Mouse (Mus musculus): Measurements from ENCODE around the gene Slc25a20. TPM values are rescaled to one million over a fixed set of nuclear protein-coding genes. Genes with fewer than 3 reads are reported as not detected.

Slc25a20 gene
- total RNA-seq, 2 experiments from 2014 or later: 14.4 to 16.7 TPM

DNA sequence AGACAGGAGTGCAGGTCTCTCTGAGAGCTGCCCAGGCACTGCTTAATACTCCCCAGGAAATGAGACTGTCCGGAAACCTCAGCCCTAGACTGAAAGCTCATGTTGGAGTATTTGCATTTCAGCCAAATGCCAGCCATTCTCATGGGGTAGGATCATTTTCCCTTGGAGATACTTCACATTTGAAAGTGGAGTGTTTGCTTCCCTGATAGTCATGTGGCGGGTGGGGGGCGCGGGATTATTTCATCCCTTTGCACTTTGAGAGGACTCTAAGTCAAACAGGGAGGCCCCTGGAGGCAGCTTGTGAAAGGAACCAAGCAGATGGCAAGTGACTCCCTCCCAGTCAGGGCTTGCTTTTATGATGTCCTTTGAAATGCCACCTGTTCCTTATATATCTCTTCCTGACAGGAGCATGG is 24.6 kb downstream of the Slc25a20 start:
- DNase-seq (ENCODE audit: low spot score in 2 of 2): no peak

DNA sequence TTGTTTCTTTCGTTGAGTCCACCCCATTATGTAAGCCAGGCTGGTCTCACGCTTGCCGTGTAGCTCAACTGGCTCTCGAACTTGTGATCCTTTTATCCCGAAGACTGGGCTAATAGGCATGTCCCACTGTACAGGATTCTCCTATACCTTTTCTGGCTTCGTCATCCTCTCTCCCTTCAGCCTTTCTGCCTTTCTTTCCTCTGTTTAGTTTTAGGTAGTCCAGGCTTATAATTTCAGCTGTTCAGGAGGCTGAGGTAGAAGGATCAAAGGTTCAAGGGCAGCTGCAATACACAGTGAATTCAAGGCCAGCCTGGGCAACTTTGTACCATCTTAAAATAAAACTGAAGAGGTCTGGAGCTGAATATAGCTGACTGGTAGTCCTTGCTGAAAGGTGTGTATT is 25.3 kb downstream of the Slc25a20 start:
- no peak for DNase-seq (ENCODE audit: low spot score in 2 of 2)

- no peak for DNase-seq (ENCODE audit: low spot score in 2 of 2)
Observed at GRCm38 (mm10) chr9:108687686-108688085, 25.8 kb downstream of the Slc25a20 start.

DNA sequence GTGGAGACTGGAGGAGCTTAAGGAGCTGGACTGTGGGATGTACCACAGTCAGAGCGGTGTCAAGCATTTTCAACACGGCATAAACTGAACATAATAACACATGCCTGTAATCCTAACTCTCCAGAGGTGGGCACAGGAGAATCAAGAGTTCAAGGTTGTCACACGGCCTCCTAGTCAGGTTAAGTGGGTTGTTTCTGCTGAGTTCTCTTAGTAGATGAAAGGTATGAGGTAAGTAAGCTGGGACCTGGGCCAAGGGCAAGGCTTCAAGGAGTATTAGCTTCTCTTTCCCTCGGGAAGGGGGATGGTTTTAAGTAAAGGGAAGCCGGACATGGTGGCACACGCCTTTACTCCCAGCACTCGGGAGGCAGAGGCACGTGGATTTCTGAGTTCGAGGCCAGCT is 26.6 kb downstream of the Slc25a20 start:
- DNase-seq (ENCODE audit: low spot score in 2 of 2): no peak

GRCm38 (mm10) chr9:108689106-108689505 is 27.2 kb downstream of the Slc25a20 start, which contains the start of gene Prkar2a:
TSS of gene Prkar2a (plus strand) at chr9:108689314.
- DNase-seq (ENCODE audit: low spot score in 2 of 2): no peak

DNA sequence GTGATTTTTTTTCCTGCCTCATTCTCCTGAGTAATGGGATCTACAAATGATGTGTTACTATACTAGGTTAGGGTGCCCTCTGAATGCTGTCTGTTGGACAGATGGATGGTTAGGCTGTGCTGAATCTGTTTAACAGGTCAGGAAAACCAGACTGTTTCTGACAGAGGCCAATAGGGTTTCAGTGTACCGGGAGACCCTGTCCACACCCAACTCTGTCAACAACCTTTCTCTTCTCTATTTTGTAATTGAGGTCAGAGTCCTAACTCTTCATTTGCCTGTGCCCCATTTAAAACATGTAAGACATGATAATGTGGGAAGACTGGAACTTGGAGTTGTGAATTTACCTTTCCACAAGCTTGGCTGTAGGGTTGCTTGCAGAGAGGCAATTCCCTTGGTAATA is 28.1 kb downstream of the Slc25a20 start:
- DNase-seq (ENCODE audit: low spot score in 2 of 2): no peak

DNA sequence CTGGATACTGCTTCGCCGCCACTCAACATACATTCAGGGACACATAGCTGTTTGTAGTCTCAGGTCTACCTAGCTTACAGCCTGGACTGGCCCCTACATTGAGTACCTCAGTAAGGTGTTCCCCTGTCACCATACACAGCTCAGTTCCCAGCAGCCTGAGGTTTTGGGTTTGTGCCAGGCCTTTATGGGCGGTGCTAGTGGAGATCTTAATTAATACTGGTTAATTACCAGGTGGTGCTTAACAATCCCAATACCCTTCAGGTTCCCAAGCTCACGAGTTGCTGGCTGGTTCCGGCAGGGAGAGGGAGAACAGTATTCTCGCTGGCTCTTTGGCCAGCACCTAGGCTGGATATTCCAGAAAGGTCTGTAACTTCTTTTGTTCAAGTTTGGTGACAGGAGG is 29.0 kb downstream of the Slc25a20 start:
- no peak for DNase-seq (ENCODE audit: low spot score in 2 of 2)

DNA sequence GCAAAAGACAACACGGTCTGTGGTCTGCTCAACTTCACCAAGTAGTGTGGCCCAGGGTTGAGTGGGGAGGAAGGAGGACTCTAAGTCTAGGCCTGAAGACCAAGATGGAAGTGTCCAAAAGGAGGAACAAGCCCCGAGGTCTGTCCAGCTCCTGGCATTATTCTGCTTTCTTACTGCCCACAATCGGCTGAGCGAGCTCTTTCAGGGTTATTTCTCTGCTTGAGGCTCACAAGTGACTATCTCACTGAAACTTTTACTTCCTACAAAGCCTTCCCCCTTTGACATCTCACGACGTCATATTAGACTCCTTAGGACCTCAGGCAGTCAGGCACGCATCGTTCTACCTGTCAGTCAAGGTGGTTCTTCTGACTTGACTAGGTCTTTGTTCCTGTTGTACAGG is 29.5 kb downstream of the Slc25a20 start:
- no peak for DNase-seq (ENCODE audit: low spot score in 2 of 2)

DNA sequence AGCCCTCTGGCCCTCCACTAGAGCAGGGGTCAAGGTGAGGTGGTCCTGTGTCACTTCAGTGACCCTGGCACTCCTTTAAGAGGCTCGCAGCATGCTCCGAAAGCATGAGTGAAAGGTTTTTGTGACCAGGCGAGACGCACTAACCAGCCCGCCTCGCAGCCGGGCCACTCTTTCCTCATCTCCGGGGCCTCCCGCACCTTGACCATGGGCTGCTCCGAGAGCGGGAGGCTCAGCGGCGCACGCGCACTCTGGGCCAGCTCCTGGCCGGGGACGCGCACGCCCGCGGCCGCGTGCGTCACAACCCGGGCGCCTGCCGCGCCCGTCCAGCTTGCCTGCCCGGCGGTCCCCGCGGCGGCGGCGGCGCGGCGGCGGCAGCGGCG is 29.9 kb downstream of the Slc25a20 start:
- DNase-seq (ENCODE audit: low spot score in 2 of 2): peak; percentile 78 to 89

- peak; percentile 46 to 79 for DNase-seq (ENCODE audit: low spot score in 2 of 2)
Observed at GRCm38 (mm10) chr9:108692226-108693041, 30.5 kb downstream of the Slc25a20 start.

DNA sequence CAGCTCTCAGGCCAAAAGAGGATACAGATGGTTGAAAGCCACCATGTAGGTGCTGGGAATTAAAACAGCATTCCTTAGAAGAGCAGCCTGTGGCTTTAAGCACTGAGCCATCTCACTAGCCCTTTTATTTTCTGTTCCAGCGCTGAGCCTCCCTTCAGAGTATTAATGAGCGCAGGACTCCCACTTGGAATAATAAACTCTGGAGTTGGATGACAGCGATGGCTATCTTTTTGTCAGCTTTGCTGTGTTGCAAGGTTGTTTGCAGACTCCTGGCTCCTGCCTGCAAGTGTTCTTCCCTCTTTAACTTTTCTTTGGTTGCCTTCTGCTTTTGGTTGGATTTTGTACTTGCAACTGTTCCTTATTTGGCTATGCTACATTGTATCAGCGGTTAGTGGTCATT is 32.1 kb downstream of the Slc25a20 start:
- no peak for DNase-seq (ENCODE audit: low spot score in 2 of 2)

- DNase-seq (ENCODE audit: low spot score in 2 of 2): no peak
Observed at GRCm38 (mm10) chr9:108694533-108694932, 32.6 kb downstream of the Slc25a20 start.

DNA sequence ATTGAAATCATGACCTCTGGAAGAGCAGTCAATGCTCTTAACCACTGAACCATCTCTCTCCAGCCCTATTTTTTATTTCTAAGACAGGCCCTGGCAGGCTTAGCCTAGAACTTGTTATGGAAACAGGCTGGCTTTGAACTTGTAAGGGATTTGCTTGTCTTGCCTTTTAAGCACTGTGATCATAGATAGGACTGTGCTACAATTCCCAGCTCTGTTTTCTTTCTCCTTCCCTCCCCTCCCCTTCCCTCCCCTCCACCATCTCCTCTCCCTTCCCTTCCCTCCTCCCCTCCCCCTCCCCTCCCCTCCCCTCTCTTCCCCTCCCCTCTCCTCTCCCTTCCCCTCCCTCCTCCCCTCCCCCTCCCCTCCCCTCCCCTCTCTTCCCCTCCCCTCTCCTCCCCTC is 40.6 kb downstream of the Slc25a20 start:
- DNase-seq (ENCODE audit: low spot score in 2 of 2): no peak

DNA sequence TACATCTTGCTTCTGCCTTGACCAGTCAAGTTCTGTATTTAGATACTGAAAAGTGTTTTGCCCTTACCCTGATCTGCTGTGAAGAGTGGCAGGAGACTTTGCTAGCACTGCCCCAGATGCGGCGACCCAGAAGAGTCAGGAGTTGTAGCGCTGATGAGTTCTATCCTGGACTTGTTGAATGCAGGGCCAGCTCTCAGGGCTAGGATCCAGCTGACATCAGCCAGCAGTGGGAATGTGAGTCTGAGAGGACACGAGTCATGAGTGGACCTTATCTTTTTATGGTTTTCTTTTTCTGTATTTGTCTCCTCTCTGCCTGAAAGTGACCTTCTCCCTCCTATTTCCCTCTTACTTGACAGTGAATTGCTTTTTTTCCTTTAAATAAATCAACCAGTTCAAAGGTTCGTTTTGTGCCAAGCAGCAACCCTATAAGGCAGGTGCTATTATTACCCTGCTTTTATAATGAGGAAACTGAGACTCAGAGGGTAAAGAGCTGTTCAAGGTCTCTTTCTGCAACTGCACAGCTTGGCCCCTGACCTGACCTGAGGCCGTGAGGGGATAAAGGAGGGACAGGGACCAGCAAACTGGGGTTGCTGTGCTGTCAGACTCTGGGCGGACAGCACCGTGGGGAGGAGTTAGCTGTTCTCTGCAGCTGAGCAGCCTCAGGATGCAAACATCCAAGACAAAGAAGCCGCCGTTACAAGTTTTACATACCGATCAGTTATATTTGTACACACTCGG is 41.7 kb downstream of the Slc25a20 start:
- DNase-seq (ENCODE audit: low spot score in 2 of 2): no peak

DNA sequence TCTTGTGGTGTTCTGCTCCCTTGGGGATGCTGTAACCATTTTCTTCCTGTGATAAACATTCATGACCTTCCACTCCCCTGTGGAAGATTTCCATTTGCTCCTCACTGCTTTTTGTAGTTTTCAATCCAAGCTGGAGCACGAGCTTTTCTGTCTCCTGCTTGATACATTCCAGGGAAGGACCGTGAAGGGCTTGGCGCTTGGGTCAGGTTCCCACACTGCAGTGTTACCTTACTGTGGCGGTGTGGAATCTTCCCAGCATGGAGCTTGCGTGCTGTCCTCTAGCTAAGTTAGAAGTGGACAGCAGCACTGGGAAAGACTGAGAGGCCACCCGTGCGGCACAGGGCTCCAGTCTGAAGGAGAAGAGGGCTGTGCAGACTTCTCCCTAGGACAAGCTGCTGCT is 42.7 kb downstream of the Slc25a20 start:
- no peak for DNase-seq (ENCODE audit: low spot score in 2 of 2)

- no peak for DNase-seq (ENCODE audit: low spot score in 2 of 2)
Observed at GRCm38 (mm10) chr9:108707212-108707611, 45.3 kb downstream of the Slc25a20 start.

DNA sequence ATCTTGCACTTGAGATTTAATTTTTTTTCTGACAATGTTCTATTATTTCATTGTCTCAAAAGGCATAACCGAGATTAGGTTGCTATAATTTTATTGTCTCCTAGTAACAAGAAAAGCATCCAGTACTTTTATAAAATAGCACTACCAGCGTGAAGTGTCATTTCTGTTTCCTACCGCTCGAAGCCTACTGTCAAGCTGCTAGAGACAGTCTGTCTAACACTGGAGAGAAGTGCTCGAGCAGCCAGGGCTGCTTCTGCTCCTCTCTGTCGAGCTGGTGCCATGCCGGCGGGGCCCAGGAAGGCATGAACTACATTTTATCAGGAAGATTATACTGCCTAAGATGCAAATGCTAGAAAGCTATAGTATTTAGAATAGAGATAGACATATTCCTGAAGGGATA is 46.9 kb downstream of the Slc25a20 start:
- DNase-seq (ENCODE audit: low spot score in 2 of 2): peak in 1 of 2 experiments; percentile 45

DNA sequence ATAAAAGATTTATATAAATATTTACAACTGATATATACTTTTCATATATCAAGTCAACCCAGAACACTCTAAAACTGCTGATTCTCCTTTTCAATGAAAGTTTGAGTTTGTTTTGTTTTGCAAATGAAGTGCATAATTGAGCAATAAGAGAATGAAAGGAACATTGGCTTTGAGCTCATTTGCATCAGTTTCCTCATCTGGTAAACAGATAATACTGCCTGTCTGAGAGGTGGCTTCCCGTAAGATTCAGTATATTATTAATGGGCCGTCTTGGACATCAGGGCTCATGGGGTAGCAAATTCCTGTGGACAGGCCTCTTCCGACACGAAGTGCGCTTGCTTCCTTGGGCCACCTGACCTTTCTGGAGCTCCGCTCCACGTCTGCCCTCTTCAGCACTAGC is 48.9 kb downstream of the Slc25a20 start:
- DNase-seq (ENCODE audit: low spot score in 2 of 2): no peak

GRCm38 (mm10) chr9:108716199-108716598 is 54.3 kb downstream of the Slc25a20 start:
- no peak for DNase-seq (ENCODE audit: low spot score in 2 of 2)

GRCm38 (mm10) chr9:108723751-108724150 is 61.9 kb downstream of the Slc25a20 start:
- DNase-seq (ENCODE audit: low spot score in 2 of 2): no peak

- peak in 1 of 2 experiments; percentile 25 for DNase-seq (ENCODE audit: low spot score in 2 of 2)
Observed at GRCm38 (mm10) chr9:108726116-108726515, 64.2 kb downstream of the Slc25a20 start.

DNA sequence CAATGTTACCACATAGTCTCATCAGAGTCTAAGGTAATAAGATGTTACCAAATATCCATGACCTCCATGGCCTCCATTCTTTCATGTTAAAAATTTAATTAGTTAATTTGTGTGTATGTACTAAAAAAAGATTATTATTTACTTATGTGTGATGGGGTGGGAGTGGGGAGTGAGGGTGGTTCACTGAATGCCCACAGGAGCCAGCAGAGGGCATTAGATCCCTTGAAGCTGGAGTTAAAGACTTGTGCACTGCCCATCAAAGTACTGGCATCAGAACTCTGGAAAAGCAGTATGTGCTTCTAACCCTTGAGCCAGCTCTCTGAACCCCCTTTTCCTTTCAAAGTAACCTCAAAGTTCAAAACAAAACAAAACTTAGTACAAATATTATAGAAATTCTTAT is 67.2 kb downstream of the Slc25a20 start:
- DNase-seq (ENCODE audit: low spot score in 2 of 2): no peak

GRCm38 (mm10) chr9:108732462-108732861 is 70.6 kb downstream of the Slc25a20 start:
- DNase-seq (ENCODE audit: low spot score in 2 of 2): no peak

Data from layer of hippocampus, adult 18-20 months (tissue).